8 mouse cellular contexts compared by ENCODE assay signal in the genomic region with DNA sequence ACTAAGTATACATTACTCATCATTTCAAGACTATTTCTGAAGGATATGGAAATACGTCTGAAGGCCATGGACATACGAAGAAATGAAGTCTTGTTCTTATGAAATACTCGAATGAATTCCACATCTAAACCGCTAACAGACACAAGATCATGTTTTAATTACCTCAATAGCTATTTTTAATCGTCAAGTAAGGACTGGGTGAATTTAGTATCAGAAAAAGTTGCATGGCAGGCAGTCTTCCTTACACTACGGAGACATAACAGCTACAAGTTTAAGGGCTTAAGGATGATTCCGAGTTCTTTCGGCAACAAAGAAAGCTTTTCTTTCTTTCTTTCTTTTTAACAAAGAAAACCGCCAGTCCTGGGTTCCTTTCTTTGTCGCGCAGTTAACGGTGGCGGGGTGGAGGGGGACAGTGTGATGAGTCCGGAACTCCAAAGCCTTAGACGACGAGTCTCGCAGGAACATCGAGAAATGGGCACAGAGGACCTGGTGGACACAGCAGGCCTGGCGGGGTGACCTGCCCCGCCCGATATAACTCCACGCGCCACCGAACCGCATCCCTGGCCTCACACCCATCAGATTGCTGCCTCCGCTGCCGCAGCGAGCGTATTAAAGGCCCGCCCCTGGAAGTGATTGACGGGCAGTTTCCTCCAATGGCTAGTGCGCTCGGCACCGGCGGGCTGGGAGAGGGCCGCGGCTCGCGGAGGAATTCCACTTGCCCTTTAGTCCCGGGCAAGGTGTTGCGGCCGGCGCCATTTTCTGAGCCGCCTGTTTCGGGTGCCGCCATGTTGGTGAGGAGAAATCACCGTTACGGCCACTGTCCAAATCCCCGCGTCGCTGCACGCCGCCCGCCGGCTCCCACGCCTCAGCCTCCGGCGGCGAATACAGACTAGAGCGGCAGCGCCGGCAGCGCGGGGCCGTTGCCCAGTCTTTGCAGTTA. TPM values are rescaled to one million over a fixed set of nuclear protein-coding genes. Genes with fewer than 3 reads are reported as not detected.
A peak's percentile ranks its signal among the peaks of the same experiment; 100 is the strongest.
DNase-seq lines count a peak whose midpoint lies in the region; ATAC-seq and TF ChIP-seq lines count a peak whose summit lies in the region.

A gene (plus strand): TSS at position 762 of the 940 bp plus-strand sequence.

- no peaks in the 10 kb centered on the region for H3K79me3 ChIP-seq in C2C12 (ENCODE audit: low read depth)

- peak within 1 kb of the TSS; percentile 97 for H3K4me3 ChIP-seq in C2C12 (ENCODE audit: insufficient read depth, poor library complexity, severe bottlenecking)
- H3K4me3 ChIP-seq in erythroblast, embryonic 14.5 days (replicated peaks) = peak within 1 kb of the TSS; percentile 97
- H3K4me3 ChIP-seq in heart, embryonic 12.5 days = peak within 1 kb of the TSS; percentile 65
- H3K4me3 ChIP-seq in kidney, postnatal 0 days (replicated peaks; ENCODE audit: low read depth, low read length) = peak within 1 kb of the TSS; percentile 70
- H3K4me3 ChIP-seq in liver, embryonic 11.5 days (ENCODE audit: low read depth, low read length) = peak within 1 kb of the TSS; percentile 76
- peak within 1 kb of the TSS; percentile 90 for H3K4me3 ChIP-seq in stomach, embryonic 14.5 days (ENCODE audit: low read depth, low read length)

- H3K79me2 ChIP-seq in C2C12 (ENCODE audit: control insufficient read depth, insufficient read depth) = no peaks in the 10 kb centered on the region

- ATAC-seq in heart, embryonic 12.5 days (ENCODE audit: insufficient number of reproducible peaks, low FRiP score) = peak; percentile 98
- ATAC-seq in kidney, postnatal 0 days (replicated peaks; ENCODE audit: low FRiP score, low read depth) = peak; percentile 97
- peak; percentile 96 for ATAC-seq in liver, embryonic 11.5 days (replicated peaks; ENCODE audit: low FRiP score)
- peak; percentile 97 for ATAC-seq in stomach, embryonic 14.5 days (ENCODE audit: insufficient number of reproducible peaks, insufficient read depth, low FRiP score, low read depth)

- H3ac ChIP-seq in C2C12 (ENCODE audit: control insufficient read depth, insufficient read length, low read depth) = peak within 1 kb of the TSS; percentile 84

- no peaks in the 10 kb centered on the region for H3K27me3 ChIP-seq in C2C12 (ENCODE audit: control insufficient read depth, insufficient read depth, insufficient read length)
- H3K27me3 ChIP-seq in erythroblast, embryonic 14.5 days (ENCODE audit: control insufficient read depth) = no peaks in the 10 kb centered on the region
- no peaks in the 10 kb centered on the region for H3K27me3 ChIP-seq in heart, embryonic 12.5 days (replicated peaks)
- H3K27me3 ChIP-seq in kidney, postnatal 0 days (ENCODE audit: insufficient read depth, low read length) = no peaks in the 10 kb centered on the region
- H3K27me3 ChIP-seq in liver, embryonic 11.5 days (replicated peaks; ENCODE audit: control insufficient read depth, insufficient read depth, low read length) = no peaks in the 10 kb centered on the region
- no peaks in the 10 kb centered on the region for H3K27me3 ChIP-seq in stomach, embryonic 14.5 days (ENCODE audit: control insufficient read depth, insufficient read depth, low read length)

- TF ChIP-seq POLR2A in brain, embryonic 14.5 days (IDR thresholded peaks at IDR 0.05; ENCODE audit: borderline replicate concordance, extremely low read depth, insufficient read depth, insufficient read length, poor library complexity, severe bottlenecking) = peak; percentile 87

- under 1% methylated on average over 65 of the region's 65 CpGs for WGBS in heart, embryonic 12.5 days
- whole genome bisulfite sequencing in kidney, postnatal 0 days = under 1% methylated on average over 65 of the region's 65 CpGs
- 1% methylated on average over 65 of the region's 65 CpGs for WGBS in liver, embryonic 11.5 days
- WGBS in stomach, embryonic 14.5 days = under 1% methylated on average over 65 of the region's 65 CpGs

- no peaks in the 10 kb centered on the region for H3K9me3 ChIP-seq in erythroblast, embryonic 14.5 days (ENCODE audit: control insufficient read depth, low read length)
- H3K9me3 ChIP-seq in heart, embryonic 12.5 days (replicated peaks) = no peaks in the 10 kb centered on the region
- no peaks in the 10 kb centered on the region for H3K9me3 ChIP-seq in kidney, postnatal 0 days (replicated peaks; ENCODE audit: low read length)
- no peaks in the 10 kb centered on the region for H3K9me3 ChIP-seq in liver, embryonic 11.5 days (ENCODE audit: control insufficient read depth, low read length)
- no peaks in the 10 kb centered on the region for H3K9me3 ChIP-seq in stomach, embryonic 14.5 days (ENCODE audit: control insufficient read depth, low read depth, low read length)

- H3K4me2 ChIP-seq in heart, embryonic 12.5 days = peak within 1 kb of the TSS; percentile 59
- peak within 1 kb of the TSS; percentile 50 for H3K4me2 ChIP-seq in kidney, postnatal 0 days (ENCODE audit: low read length)
- peak within 1 kb of the TSS; percentile 65 for H3K4me2 ChIP-seq in liver, embryonic 11.5 days
- H3K4me2 ChIP-seq in stomach, embryonic 14.5 days (replicated peaks; ENCODE audit: low read depth, low read length) = peak within 1 kb of the TSS; percentile 47

- DNase-seq in brain, embryonic 14.5 days (ENCODE audit: low read depth) = peak; percentile 99
- DNase-seq in kidney, postnatal 0 days (ENCODE audit: low spot score) = peak; percentile 98
- peak; percentile 97 for DNase-seq in liver, embryonic 11.5 days (ENCODE audit: low spot score)
- peak; percentile 99 for DNase-seq in naive thymus-derived CD4-positive, alpha-beta T cell, adult 2 months (ENCODE audit: low read depth)

- H3K4me1 ChIP-seq in erythroblast, embryonic 14.5 days (ENCODE audit: control insufficient read depth) = peaks cover 29% of the 10 kb centered on the region
- 0 out of 2 replicates have a peak, but pooled peaks cover 7% of the 10 kb centered on the region for H3K4me1 ChIP-seq in heart, embryonic 12.5 days (replicated peaks)
- peaks cover 8% of the 10 kb centered on the region; the same call in 1 of the 2 replicates for H3K4me1 ChIP-seq in kidney, postnatal 0 days (replicated peaks; ENCODE audit: insufficient read depth, low read length)
- H3K4me1 ChIP-seq in liver, embryonic 11.5 days (replicated peaks; ENCODE audit: control insufficient read depth, insufficient read depth, low read length) = peaks cover 5% of the 10 kb centered on the region; the same call in 1 of the 2 replicates
- peaks cover 7% of the 10 kb centered on the region; the same call in 1 of the 2 replicates for H3K4me1 ChIP-seq in stomach, embryonic 14.5 days (ENCODE audit: control insufficient read depth, insufficient read depth, low read length)

- no peak for TF ChIP-seq CTCF in C2C12 (IDR thresholded peaks at IDR 0.05; ENCODE audit: control insufficient read depth, insufficient read depth, insufficient read length)
- TF ChIP-seq CTCF in brain, embryonic 14.5 days (IDR thresholded peaks at IDR 0.05; ENCODE audit: borderline replicate concordance, extremely low read depth, insufficient read depth, insufficient read length) = no peak
- TF ChIP-seq CTCF in kidney, postnatal 0 days (IDR thresholded peaks at IDR 0.05; ENCODE audit: low read depth) = no peak

- H3K36me3 ChIP-seq in C2C12 (ENCODE audit: control insufficient read depth, insufficient read depth) = no peaks in the 10 kb centered on the region
- peaks cover 2% of the 10 kb centered on the region; the same call in 1 of the 2 replicates for H3K36me3 ChIP-seq in erythroblast, embryonic 14.5 days (ENCODE audit: control insufficient read depth)
- H3K36me3 ChIP-seq in heart, embryonic 12.5 days = no peaks in the 10 kb centered on the region
- H3K36me3 ChIP-seq in kidney, postnatal 0 days (ENCODE audit: insufficient read depth, low read length) = no peaks in the 10 kb centered on the region
- H3K36me3 ChIP-seq in liver, embryonic 11.5 days (ENCODE audit: control insufficient read depth, insufficient read depth, low read length) = no peaks in the 10 kb centered on the region
- H3K36me3 ChIP-seq in stomach, embryonic 14.5 days (ENCODE audit: control insufficient read depth, insufficient read depth, low read length) = no peaks in the 10 kb centered on the region

- H3K27ac ChIP-seq in heart, embryonic 12.5 days (ENCODE audit: poor library complexity, severe bottlenecking) = peak within 1 kb of the TSS; percentile 100
- H3K27ac ChIP-seq in kidney, postnatal 0 days = peak within 1 kb of the TSS; percentile 99
- H3K27ac ChIP-seq in liver, embryonic 11.5 days (ENCODE audit: low read depth, low read length) = peak within 1 kb of the TSS; percentile 97
- H3K27ac ChIP-seq in stomach, embryonic 14.5 days (ENCODE audit: low read length) = peak within 1 kb of the TSS; percentile 100

- peak within 1 kb of the TSS; percentile 94 for H3K9ac ChIP-seq in heart, embryonic 12.5 days
- peak within 1 kb of the TSS; percentile 94 for H3K9ac ChIP-seq in kidney, postnatal 0 days (ENCODE audit: low read depth, low read length)
- H3K9ac ChIP-seq in liver, embryonic 11.5 days (ENCODE audit: low read depth, low read length) = peak within 1 kb of the TSS; percentile 96
- H3K9ac ChIP-seq in stomach, embryonic 14.5 days (replicated peaks; ENCODE audit: low read depth, low read length) = peak within 1 kb of the TSS; percentile 100

TF ChIP-seq in C2C12, 6 proteins besides CTCF, POLR2A, EP300 and RAD21:
- TF ChIP-seq CEBPB (IDR thresholded peaks at IDR 0.05; ENCODE audit: low read depth) (no peak), MAX (IDR thresholded peaks at IDR 0.05) (peak; percentile 85), USF1 (IDR thresholded peaks at IDR 0.05; ENCODE audit: low read depth) (no peak), MYOD1 (IDR thresholded peaks at IDR 0.05; ENCODE audit: control insufficient read depth, insufficient read length, low read depth) (no peak), MYOG (IDR thresholded peaks at IDR 0.05; ENCODE audit: control insufficient read depth, extremely low read depth, insufficient read length) (no peak), FOSL1 (IDR thresholded peaks at IDR 0.05; ENCODE audit: insufficient read depth, low read length, poor library complexity, severe bottlenecking) (no peak)

RNA-seq across cellular contexts. Expression of the gene that starts here (rescaled TPM):
- polyA plus RNA-seq in C2C12 (2012; fragmentation: generic; extraction: Trizol) = 0.21 TPM
- polyA plus RNA-seq in brain, embryonic 14.5 days (2012; rRNA removed) = 2.4 and 4.0 TPM in 2 replicates
- 0.17 and 0.26 TPM in 2 replicates for polyA plus RNA-seq in erythroblast, embryonic 14.5 days (2012)
- 1.5 and 2.5 TPM in 2 replicates for polyA plus RNA-seq in heart, embryonic 12.5 days (2016; fragmentation: Nextera tagmentation; extraction: Ambion mirVana)
- polyA plus RNA-seq in kidney, postnatal 0 days (2015; fragmentation: Nextera tagmentation; extraction: Ambion mirVana) = 3.1 and 4.9 TPM in 2 replicates
- polyA plus RNA-seq in liver, embryonic 11.5 days (2014; fragmentation: Nextera tagmentation; extraction: Ambion mirVana) = 0.84 and 1.3 TPM in 2 replicates
- polyA plus RNA-seq in stomach, embryonic 14.5 days (2014; fragmentation: Nextera tagmentation; extraction: Ambion mirVana) = 2.6 TPM in 2 replicates

Comparison
In these comparisons a context has a peak if more than half of its experiments do, and no peak if none do; other contexts are left out.
1. Peak in every context shown above with its lines: DNase-seq, ATAC-seq, H3K4me3 ChIP-seq and H3K27ac ChIP-seq.